Mouse (Mus musculus) layer of hippocampus, adult 9-10 months (tissue): ENCODE measurements around the gene Utrn.

Experiments used
- DNase-seq: peaks from one replicate; pipeline ENCODE4 v3.0.0; 2022; ENCODE audit warnings: low spot score

Gene Utrn

DNA sequence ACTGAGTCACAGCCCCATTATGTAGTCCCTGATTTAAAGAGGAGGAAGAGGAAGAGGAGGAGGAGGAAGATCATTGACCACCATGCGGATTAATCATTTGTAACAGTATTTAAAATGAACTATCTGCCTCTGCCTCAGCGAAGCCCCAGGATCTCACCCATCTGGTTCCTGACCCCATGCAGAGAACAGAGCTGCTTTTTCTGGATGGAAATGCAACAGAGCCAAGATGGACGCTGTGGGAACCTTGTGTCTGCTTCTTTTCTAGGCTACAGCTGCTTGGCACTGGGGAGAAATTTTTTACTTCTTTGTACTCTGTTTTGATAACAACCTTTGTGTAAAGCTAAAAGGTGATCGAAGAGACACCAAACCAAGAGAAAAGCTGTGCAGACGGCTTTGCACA is 137.7 kb downstream of the Utrn start:
- no peak for DNase-seq

DNA sequence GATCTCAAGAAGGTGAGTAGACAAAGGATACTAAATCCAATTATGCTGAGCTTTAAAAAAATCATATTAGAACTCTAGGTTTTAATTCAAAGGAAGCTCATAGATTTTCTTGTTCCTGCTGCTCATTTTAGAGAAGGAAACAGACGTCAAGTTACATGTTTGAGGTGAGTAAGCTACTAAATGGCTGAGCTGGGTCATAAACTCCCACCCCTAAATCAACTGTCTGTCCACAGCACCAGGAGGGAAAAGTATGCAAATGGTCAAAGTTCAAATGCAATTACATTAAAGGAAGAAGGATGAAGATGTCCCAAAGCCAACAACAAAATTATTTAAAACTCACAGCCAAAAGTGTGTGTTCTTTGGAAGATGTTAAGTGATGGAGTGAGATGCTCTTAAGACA is 139.5 kb downstream of the Utrn start:
- no peak for DNase-seq

DNA sequence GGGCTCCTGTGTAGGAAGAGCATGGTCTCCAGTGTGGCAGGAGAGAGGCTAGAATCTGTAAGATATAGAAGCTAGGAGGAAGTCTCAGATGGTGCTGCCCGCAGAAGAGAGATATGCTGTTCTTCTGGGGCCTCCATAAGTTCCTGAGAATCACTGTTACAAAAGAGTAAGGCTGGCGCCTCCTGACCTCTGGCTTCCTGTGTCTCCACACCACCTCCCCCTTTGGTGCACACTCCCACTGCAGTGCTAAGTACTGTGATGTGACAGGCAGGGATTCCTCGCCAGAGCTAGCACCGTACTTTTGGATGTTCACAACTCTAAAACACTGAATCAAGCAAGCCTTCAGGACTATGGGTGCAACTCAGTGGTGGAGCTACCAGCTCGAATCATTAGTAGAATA is 140.1 kb downstream of the Utrn start:
- DNase-seq: no peak

DNA sequence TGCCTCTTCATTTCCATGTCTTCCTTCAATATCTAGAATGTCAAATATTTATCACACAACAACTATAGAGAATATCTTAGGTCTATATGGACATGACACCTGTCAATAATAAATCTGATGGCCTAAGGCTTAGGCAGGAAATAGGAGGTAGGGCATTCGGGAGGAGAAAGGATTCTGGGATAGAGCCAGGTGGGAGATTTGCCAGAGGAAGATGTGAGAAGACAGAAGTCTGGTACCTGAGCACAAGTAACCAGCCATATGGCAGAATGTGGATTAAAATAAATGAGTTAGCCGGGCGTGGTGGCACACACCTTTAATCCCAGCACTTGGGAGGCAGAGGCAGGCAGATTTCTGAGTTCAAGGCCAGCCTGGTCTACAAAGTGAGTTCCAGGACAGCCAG is 141.3 kb downstream of the Utrn start:
- DNase-seq: no peak

DNA sequence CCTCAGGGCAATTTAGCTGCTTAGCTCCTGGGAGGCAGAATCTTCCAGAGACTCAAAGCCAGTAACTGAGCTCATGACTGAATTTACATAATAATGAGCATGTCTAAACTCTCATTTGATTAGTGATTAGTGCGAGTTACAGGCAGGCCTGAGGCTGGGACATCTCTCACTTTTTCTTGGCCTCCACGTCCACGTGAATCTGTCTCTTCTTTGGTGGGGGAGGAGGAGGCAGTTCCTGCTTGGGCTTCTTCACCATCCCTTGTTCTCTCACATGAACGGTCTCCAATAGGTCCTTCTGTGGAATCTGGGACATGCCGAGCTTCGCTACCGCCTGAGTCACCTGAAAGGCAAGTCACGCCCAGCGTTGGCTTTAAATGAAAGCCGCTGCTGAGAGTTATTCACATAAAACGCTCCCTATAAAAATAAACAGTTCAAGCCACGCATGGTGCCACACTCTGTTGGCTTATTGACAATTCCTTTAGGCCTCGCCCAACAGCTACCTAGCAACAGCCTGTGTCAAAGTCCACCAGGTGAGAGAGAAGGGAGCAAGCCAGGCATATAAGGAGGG is 143.0 kb downstream of the Utrn start:
- no peak for DNase-seq

DNA sequence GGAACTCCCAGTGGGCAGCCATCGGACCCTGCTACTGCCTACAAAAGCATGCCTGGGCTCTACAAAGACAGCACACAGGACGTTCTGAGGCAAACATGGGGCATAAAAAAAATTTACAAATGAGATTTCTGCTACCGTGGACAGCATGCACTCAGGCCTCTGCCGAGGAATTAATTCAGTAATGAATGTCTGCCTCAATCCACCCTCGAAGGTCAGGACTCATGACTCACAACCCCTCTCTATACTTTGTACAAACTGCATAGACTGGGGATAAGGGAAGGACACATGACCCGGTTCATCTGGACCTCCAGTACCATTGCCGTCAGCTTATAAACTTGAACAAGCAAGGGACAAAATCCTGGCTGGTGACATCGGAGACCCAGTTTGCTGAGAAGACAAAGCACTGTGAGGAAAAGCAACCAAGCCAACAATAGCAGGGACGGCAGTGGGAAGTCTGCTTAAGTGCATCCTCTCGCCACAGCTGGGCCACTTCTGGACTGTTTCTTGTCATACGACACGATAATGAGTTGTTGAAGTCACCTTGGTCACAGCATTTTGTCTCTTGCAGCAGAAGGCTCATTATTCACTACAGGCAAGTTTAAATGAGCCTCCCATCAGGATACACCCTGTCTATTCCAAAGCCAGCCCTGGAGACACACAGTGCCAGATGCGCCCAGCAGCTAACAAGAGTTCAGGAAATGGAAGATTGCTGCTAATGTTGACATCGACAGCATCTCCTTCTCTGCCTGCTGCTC is 144.7 kb downstream of the Utrn start:
- no peak for DNase-seq

DNA sequence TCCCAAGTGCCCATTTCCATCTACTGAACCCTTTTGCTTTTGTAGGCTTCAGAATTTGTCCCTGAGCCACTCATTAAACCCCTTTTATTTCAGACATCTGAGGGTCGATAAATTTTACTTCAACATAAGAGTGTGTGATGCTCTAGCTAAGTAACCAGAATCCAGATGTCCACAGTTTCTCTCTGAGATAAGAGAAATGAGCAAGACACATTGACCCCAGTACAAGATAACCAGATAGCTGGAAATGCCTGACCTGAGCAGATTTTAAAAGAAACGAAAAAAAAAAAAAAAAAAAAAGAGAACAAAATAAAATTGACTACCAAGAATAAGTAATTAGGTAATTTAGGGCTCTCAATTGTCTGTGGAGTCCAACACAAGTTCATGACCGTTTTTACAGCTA is 145.9 kb downstream of the Utrn start:
- no peak for DNase-seq

DNA sequence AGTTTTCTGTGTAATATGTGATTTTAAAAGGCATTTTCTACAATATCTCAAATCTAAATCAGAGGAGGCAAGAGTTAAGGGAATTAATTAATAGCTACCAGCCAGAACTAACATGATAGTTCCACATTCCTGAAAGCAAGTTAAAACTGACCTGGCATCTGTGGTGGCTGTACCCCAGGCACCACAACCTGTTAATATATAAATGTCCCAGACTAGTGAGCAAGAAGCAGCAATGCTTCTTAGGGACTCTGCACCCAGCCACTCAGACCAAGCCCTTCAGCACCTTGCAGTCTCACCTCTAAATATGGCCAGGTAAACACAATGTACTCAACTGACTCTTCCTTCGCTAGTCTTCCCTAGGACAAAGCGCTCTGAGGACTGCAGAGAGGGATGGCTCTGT is 147.1 kb downstream of the Utrn start:
- no peak for DNase-seq

DNA sequence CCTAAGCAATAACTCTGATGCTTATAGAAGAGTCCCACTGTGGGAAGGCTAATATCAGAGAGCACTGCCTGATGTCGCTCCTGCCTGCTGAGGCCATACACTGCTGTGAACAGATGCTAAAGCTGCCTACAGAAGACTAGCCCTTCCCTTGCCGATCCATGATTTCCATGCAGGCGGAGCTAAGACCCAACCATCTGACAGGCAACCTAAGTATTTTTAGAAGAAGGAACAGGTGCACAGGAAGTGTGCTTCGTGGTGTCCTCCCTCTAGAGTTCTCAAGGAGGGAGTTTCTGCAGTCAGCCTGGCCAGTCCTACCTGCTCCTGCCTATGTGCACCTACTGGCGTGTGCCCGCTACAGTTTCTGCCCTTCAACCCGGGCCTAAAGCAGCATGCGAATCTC is 150.8 kb downstream of the Utrn start:
- no peak for DNase-seq

DNA sequence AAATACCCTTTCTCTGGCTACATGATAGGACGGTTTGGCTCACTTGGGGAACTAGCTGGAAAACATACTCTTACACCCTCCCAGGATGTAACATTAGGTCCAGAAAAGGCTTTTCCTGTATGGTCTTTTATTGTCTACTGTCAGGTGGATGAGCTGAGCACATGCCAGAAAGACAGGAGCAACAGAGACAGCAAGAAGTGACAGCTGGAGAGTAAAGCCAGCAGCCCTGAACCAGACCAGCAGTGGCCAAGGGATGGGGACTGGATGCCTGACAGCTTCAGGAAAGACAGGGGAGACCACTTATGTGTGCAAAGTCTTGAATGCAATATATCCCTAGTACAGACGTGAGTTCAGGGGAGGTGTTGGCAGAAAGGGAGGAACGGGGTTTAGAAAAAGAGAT is 151.8 kb downstream of the Utrn start:
- DNase-seq: no peak

DNA sequence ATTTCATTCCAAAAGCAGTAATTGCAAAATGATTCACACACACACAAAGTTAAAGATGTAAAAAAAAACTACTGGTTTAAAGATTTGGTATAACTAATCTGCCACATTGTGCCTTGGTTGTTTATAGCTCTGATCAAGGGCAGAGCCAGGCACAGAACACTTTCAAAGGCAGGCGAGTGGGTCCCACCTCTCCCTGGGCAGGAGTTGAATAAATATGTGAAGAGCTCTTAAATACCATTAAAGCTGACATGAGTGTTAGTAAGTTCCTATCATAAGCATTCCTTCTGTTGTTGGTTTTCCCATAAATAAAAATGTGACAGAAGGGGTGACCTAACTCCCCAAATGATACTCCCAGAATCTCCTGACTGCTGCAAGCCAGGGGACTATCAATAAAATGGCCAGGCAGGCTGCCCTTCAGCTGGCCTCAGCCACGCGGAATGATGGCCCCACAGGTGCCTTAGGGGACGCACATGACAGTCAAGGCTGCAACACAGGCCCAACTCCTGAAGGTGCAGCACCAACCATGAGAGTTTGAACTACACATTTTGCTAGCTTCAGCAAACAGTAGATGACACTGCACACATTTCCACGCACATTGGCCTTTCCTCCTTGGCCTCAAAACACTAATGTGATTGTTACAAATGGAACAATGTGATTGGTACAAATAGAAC is 152.4 kb downstream of the Utrn start:
- no peak for DNase-seq

DNA sequence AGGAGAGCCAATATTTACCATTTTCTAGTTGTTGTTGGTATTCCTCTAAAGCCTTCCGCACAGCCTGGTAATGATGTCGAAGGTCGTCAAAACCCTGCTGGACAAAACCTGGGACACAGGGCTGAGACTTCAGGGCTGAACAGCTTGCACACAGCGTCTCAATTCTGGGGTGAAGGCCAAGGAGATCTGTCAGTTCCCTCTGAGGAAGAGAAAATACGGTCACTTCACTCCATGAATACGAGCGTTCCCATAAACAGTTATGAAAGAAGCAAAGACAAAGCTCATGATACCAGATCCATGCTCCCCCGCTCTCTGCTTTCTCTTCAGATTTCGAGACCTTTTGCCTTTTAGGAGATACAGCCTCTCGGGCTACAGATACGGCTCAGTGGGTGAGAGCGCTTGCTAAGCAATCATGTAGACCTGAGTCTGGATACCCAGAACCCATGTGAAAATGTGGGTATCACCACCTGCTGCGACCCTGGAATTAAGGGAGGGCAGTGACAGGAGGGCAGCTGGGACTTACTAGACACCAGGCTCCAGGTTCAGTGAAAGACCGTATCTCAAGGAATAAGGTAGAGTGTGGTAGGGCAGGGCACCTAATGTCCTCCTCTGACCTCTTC is 155.8 kb downstream of the Utrn start:
- DNase-seq: no peak

DNA sequence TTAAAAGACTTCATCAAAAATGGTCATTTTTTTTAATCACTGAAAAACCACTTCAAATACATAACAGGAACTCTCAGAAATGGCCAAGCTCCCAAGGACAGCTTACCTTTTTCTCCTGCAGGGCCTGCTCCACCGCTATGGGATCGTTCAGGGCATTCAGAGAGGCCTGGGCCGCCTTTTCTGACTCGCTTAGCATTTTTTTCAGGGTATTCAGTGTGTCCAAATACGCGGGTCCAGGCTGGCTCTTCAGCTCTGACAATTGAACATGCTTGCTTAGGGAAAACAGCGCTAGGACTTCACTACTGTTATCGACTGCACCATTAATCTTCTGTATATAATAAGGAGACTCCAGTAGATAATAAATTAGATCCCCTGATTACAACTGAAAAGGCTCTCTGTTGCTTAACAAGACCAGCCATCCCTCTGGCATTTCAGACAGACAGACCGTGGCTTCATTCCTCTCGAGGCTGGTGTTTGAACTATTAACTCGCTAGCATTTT is 157.8 kb downstream of the Utrn start:
- no peak for DNase-seq

DNA sequence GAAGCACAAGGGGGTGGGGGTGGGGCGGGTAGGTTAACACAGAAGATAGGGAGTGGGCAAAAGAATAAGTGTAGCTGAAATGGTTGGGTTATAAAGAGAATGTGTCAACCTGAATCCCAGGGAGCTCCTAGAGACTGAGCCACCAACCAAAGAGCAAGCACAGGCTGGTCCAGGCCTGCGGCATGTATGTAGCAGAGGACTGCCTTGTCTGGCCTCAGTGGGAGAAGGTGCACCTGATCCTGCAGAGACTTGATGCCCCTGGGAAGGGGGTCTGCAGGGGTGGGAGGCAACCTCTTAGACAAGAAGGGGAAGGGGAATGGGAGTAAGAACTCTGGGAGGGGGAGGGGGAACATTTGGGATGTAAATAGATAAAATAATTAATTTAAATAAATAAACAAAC is 162.6 kb downstream of the Utrn start:
- DNase-seq: no peak

DNA sequence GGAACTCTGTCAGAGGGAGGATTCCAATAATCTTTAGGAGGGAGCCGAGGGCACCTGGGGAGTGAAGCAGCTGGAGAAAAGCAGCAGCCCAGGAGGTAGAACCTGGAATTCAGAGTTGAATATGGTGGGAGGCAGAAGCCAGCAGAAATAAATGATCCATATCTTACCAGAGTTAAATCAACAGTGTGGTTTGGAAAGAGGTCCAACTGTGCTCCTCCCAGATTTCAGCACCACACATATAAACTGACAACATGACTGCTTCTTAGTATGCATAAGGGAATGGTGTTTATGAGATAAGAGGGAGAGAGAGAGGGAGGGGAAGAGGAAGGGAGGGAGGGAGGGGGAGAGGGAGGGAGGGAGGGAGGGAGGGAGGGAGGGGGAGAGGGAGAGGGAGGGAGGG is 163.2 kb downstream of the Utrn start:
- no peak for DNase-seq

DNA sequence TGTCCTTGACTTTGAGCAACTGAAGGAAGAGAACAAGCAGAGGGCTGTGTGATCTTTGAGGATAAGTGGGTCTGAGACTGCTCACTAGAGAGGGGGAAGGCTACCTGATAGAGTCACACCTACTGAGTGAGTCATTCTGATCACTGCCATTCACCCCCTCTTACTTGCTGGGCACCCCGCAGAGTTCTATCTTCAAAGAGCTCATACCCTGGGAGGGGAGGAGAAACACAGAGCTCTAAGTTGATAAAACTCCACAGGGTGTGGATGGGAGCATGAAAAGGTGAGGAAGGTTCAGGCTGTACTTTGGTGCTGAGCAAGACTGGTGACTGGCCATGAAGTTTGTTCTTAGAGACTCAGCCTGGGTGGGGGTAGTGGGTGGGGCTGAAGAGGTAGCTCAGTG is 164.9 kb downstream of the Utrn start:
- DNase-seq: no peak

DNA sequence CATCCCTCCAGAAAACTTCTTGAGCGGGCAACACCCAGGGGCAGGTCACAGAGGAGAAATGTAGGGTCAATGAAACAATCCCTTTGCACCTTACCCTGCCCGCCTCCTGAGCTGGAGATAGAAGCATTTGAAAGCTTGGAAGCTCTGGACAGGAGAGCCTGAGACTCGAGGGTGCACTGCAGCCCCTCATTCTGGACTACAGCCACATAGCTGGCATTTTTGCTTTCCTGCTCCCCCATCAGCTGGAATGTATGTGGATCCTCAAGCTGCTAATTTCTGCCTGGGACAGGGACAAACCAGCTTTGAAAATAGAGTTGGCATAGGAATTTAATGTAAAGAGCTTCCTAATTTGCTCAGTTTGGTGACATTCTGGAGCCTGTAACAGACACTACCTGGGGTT is 165.6 kb downstream of the Utrn start:
- DNase-seq: no peak

DNA sequence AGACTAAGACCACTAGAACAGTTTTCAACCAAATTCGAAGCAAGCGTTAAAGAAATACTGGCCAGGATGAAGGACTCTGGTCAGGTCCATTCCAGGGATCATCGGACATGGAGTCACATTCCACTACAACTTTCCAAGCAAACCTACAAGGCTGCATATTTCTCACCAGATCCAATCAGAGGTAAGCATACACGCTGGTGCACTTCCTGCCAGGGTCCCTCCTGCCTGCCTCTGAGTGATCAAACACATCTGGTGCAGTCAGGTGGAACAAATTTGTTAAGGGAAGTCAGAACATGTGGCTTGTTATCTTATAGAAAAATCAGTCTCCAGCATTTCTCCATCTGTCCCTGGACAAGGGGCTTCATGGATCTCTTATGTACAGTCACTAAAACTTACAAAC is 167.0 kb downstream of the Utrn start:
- no peak for DNase-seq

DNA sequence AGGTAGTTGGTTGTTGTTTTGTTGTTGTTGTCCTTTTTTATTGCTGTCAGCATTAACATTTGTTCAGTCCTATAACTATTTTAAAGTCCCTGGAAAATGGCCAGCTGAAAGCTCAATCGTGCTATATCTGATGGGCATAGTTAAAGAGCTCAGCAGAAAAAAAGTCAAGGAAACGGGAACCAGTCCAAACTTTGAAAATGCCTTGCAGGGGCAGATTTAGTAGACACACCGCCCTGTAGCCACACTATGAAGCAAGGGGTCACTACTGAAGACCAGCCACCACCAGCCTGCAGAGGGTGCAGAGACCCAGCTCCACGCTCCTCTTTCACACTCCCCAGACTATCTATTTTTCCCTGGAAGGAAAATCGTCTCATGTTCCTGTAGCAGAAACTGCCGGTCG is 167.5 kb downstream of the Utrn start:
- no peak for DNase-seq

DNA sequence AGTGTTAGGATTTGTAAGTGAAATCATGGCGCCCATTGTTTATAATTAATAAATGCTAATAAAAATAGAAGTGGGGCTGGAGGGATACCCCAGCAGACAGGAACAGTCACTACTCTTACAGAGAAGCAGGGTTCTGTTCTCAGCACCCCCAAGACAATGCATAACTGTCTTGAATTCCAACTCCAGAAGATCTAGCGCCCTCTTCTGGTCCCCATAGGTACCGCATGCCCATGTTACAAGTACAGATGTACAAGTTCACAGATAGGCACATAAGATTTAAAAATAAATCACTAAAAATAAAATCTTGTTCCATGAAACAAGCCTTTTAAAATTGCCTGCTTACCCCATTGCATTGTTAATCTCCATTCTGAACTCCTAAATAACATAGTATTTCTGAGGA is 168.6 kb downstream of the Utrn start:
- DNase-seq: no peak

DNA sequence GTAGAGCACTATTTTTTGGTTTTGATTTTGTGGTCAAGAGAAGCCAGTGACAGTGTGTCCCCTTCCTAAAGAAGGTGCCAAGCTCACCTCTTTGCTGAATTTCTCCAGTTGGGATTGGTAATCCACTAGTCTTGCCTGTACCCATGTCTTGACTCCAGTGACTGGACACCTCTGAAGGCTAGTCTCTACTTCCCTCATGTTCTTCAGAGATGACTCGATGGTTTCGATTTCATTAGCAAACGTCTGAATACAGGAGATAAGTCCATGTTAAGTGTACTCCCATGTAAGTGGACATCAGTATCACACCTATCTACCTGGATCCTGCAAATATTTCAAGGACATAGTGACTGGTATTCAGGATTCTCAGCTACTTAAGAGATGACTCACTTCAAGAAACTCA is 171.3 kb downstream of the Utrn start:
- DNase-seq: no peak

DNA sequence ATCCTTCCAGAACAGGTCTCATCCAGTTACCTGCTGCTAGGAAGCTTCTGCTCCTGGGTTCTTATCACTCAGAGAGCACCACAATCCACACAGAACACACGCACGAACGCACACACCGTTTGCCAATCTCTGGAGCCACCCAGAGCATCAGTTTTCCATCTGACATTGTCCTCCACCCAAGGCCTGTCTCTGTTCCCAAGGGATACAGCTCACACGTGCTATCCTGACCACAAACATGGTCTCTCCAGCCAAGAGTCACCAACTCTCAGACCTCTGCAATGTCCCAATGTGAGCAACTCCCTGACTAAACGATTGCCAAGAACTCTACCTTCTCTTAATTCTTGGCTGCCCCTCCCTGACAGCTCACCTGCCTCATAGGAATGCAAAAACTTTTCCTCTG is 172.5 kb downstream of the Utrn start:
- no peak for DNase-seq

DNA sequence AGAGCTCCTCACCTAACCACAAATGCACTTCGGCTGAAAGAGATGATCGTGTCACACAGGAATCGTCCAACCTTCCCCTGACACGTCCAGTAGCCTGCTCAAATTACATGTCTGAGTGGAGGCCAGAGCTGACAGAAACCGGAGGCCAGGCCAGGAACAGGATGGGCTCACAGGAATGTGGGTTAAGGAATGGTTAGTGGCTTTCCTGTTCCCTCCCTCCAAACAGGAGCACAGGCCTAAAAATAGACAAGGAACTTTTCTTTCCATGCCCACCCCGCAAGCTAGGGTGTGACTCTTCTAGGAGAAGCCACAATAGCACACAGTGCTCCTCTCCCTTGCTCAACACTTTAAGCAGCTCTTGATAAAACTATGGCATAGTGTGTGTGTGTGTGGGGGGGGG is 174.4 kb downstream of the Utrn start:
- no peak for DNase-seq
